Mouse (Mus musculus) embryonic facial prominence, embryonic 15.5 days (tissue): ENCODE measurements around the gene Phgr1. TPM values are rescaled to one million over a fixed set of nuclear protein-coding genes. Genes with fewer than 3 reads are reported as not detected.

Experiments
- ATAC-seq: fragments of 200-750 bp; cut with Nextera tagmentation; 2 replicates; pipeline ENCODE4 v1.8.0; 2017; ENCODE audit warnings: low read depth, moderate TSS enrichment; ENCODE audit not compliant: insufficient number of reproducible peaks, low FRiP score, low TSS enrichment
- H3K27ac ChIP-seq: fragments of 300-500 bp; sonication (generic); replicated peaks from 2 replicates; pipeline ENCODE4 v1.5.1; 2015; ENCODE audit warnings: mild to moderate bottlenecking, inconsistent platforms
- H3K27me3 ChIP-seq: fragments of 300-500 bp; sonication (generic); 2 replicates; pipeline ENCODE4 v1.6.1; 2015; ENCODE audit warnings: inconsistent platforms
- H3K36me3 ChIP-seq: fragments of 300-500 bp; sonication (generic); 2 replicates; pipeline ENCODE4 v1.6.1; 2015; ENCODE audit warnings: mild to moderate bottlenecking, inconsistent platforms
- H3K4me1 ChIP-seq: fragments of 300-500 bp; sonication (generic); 2 replicates; pipeline ENCODE4 v1.6.1; 2015; ENCODE audit warnings: inconsistent platforms
- H3K4me2 ChIP-seq: fragments of 300-500 bp; sonication (generic); replicated peaks from 2 replicates; pipeline ENCODE4 v1.6.1; 2015; ENCODE audit warnings: mild to moderate bottlenecking, inconsistent platforms
- H3K4me3 ChIP-seq: fragments of 300-500 bp; sonication (generic); replicated peaks from 2 replicates; pipeline ENCODE4 v1.5.1; 2015; ENCODE audit warnings: mild to moderate bottlenecking, inconsistent platforms
- H3K9ac ChIP-seq: fragments of 300-500 bp; sonication (generic); 2 replicates; pipeline ENCODE4 v1.6.1; 2015; ENCODE audit warnings: inconsistent platforms
- H3K9me3 ChIP-seq: fragments of 300-500 bp; sonication (generic); replicated peaks from 2 replicates; pipeline ENCODE4 v1.6.1; 2016; ENCODE audit warnings: inconsistent platforms
- whole genome bisulfite sequencing: fragments of 180-500 bp; shearing (Covaris S2); methylation state at CpG from one replicate; pipeline ENCODE4 v1.1.7; 2015; 5-methylcytosine and 5-hydroxymethylcytosine counted together
- polyA plus RNA-seq: library from polyadenylated mRNA; unstranded; fragments of >200 nt; fragmentation: Nextera tagmentation; extraction: Ambion mirVana; gene quantifications from 2 replicates; pipeline ENCODE4 v1.2.1, GENCODE M21; 2015

The Phgr1 gene
- 1.7 and 4.2 TPM in 2 replicates for polyA plus RNA-seq

DNA sequence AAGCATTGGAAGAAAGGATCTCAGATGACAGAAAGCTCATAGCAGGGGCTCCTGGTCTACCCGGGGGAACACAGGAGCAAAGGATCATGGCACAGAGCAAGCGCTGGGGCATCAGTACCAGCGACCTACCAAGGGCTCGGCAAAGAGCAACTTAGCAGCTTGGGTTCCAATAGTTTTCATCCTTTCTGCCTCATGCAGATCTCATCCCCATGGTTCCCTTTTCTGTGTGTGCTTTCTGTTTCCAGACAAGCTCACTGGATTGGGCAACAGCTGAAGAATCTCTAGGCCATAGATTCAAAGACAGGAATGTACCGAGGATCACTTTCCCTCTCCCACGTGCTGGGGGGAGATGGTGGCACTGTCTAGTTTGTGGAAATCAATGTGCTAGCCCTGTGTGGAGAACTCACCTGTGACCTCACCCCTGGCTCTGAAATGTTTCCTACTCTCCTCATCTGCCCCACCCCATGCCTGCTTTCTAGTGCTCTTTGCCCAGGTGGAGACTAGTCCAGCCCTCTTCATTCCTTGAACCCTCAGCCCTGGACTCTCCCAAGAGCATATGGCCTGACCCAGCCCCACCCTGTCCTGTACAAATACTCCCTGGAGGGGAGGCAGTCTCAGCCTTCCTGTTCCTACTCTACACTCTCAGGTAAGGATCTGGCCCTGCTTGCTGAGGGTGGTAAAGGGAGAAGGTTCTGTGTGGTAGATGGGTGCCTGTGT is at the start of gene Phgr1:
Gene Phgr1 (plus strand): TSS at position 612 of the 717 bp plus-strand sequence.
- 74% methylated on average over 6 of the region's 6 CpGs for WGBS
- Histone ChIP-seq H3K27me3 (no peaks in the 10 kb centered on the region; the same call in 1 of the 2 replicates), H3K4me1 (0 out of 2 replicates have a peak, but pooled peaks cover 5% of the 10 kb centered on the region), H3K4me2 (no peak within 1 kb of the TSS), H3K27ac (no peak within 1 kb of the TSS), H3K4me3 (no peak within 1 kb of the TSS), H3K9me3 (no peaks in the 10 kb centered on the region), H3K36me3 (no peaks in the 10 kb centered on the region), H3K9ac (no peak within 1 kb of the TSS)
- no peak for ATAC-seq

DNA sequence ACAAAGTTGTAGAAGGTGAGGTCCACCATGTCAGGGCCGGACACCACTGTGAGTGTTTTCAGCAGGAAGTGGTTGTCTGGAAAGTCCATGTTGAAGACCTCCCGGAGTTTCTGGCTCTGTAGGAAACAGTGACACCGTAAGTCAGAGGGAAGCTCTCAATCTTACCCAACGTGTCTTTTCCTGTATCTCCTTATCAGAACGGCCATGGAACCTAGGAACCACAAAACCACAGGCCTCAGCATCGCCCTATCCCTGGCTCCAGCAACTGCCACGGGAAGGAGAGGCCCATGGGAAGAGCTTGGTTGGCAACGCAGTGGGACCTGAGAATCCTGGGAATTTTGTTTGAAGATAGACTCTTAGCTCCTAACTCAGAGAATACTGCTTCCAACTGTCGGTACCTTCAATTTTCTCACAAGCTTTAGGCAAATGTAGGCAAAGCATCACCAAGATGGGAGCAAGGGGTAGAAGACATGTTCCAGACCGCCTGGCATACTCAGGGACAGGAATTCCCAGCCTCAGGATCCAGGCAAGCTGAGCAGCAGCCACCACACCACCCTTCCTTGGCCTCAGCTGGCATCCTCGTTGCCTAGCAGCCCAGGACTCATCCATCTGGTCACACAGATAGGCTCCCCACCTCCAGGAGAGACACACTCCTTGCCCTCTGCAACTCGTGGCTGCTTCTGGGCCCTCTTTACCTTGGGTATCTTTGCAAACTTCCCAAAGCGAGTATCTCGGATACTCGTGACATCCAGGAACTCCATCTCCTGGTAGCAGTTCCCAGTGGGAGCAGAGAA is 48.7 kb upstream of the Phgr1 start:
- WGBS = 80% methylated on average over 15 of the region's 15 CpGs
- H3K4me3 ChIP-seq = no peak overlapping the region
- no peak overlapping the region for H3K27ac ChIP-seq
- no peak overlapping the region for H3K4me2 ChIP-seq
- no peak for ATAC-seq
- no peaks in the 10 kb centered on the region for H3K36me3 ChIP-seq
- no peak overlapping the region for H3K9ac ChIP-seq
- peaks cover 13% of the 10 kb centered on the region; the same call in 1 of the 2 replicates for H3K27me3 ChIP-seq
- H3K9me3 ChIP-seq = no peaks in the 10 kb centered on the region
- peaks cover 16% of the 10 kb centered on the region; the same call in 1 of the 2 replicates for H3K4me1 ChIP-seq

DNA sequence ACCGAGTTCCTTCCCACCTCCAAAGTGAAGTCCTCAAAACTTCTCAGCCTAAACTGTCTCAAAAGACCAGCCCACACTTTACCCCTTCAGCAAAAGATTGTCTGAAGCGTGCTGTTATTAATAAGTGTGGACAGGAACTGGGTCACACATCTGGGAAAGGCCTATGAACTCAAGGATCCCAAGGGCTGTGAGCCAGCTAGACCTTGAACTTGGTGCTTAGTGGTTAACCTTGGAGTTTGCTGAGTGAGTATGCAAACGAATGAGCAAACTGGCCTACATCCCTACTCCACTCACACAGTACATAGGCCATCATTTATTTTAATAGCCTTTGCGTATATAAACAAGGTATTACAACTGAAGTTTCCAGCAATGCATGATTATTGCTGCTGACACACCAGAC is 47.1 kb upstream of the Phgr1 start:
- H3K27me3 ChIP-seq = peaks cover 11% of the 10 kb centered on the region; the same call in 1 of the 2 replicates
- H3K4me1 ChIP-seq = peaks cover 32% of the 10 kb centered on the region
- WGBS = 81% methylated on average over 4 of the region's 4 CpGs
- no peak overlapping the region for H3K27ac ChIP-seq
- no peaks in the 10 kb centered on the region for H3K36me3 ChIP-seq
- no peak overlapping the region for H3K4me3 ChIP-seq
- H3K9ac ChIP-seq = no peak overlapping the region
- H3K4me2 ChIP-seq = no peak overlapping the region
- ATAC-seq = no peak
- H3K9me3 ChIP-seq = no peaks in the 10 kb centered on the region

DNA sequence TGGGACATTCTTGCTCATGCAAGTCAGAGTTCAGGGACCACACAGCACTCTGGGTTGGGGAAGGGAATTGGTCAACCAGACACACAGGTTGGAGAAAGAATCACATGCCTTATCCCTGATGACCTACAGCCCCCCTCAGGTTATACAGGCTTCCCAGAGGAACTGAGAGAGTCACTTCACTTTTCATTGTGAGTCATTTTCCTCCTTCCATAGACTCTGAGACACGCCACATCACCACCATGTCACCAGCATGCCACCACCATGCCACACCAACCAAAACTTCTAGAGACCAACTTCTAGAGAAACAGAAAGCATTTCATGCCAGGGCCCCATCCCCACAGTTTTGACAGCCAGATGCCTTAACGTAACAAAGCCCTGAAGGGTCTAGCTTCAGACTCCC is 45.7 kb upstream of the Phgr1 start:
- no peak overlapping the region for H3K27ac ChIP-seq
- H3K27me3 ChIP-seq = peaks cover 16% of the 10 kb centered on the region; the same call in 1 of the 2 replicates
- no peaks in the 10 kb centered on the region for H3K9me3 ChIP-seq
- 83% methylated on average over 2 of the region's 2 CpGs for WGBS
- H3K36me3 ChIP-seq = no peaks in the 10 kb centered on the region
- no peak for ATAC-seq
- H3K9ac ChIP-seq = no peak overlapping the region
- no peak overlapping the region for H3K4me3 ChIP-seq
- H3K4me1 ChIP-seq = peaks cover 32% of the 10 kb centered on the region
- no peak overlapping the region for H3K4me2 ChIP-seq

- no peak overlapping the region for H3K9ac ChIP-seq
- 19% methylated on average over 9 of the region's 9 CpGs for WGBS
Observed at GRCm38 (mm10) chr2:118727911-118728310, 44.7 kb upstream of the Phgr1 start.

DNA sequence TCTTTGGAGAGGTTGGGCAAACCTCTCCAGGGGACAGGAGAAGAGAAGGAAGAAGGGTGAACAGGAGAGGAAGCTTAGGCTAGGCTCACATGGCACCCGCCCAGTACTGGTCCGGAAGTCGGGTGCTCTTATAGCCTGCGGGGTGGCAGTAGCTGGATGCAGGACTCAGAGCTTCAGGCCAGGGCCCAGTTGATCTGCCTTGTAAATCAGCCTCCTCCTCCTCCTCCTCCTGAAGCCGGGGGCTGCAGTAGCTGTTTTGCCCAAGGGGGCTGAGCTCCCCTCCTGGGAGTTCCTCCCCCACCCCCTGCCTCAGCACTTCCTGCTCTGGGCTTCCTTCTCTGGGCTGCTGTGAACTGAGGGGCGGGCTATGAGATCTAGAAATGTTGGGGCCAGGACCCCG is 44.2 kb upstream of the Phgr1 start, which contains the start of gene Plcb2:
Gene Plcb2 (minus strand): TSS at position 102 of the 400 bp plus-strand sequence.
- no peak within 1 kb of the TSS for H3K9ac ChIP-seq
- no peaks in the 10 kb centered on the region for H3K36me3 ChIP-seq
- H3K4me2 ChIP-seq = no peak within 1 kb of the TSS
- 10% methylated on average over 7 of the region's 7 CpGs for WGBS
- no peaks in the 10 kb centered on the region for H3K9me3 ChIP-seq
- no peak within 1 kb of the TSS for H3K4me3 ChIP-seq
- ATAC-seq = no peak
- no peak within 1 kb of the TSS for H3K27ac ChIP-seq
- peaks cover 26% of the 10 kb centered on the region for H3K4me1 ChIP-seq
- peaks cover 10% of the 10 kb centered on the region; the same call in 1 of the 2 replicates for H3K27me3 ChIP-seq

More at GRCm38 (mm10) chr2:118727911-118728310, 44.7 kb upstream of the Phgr1 start:
- H3K27ac ChIP-seq = no peak overlapping the region
- H3K27me3 ChIP-seq = peaks cover 12% of the 10 kb centered on the region; the same call in 1 of the 2 replicates
- H3K9me3 ChIP-seq = no peaks in the 10 kb centered on the region
- ATAC-seq = no peak
- H3K36me3 ChIP-seq = no peaks in the 10 kb centered on the region
- no peak overlapping the region for H3K4me2 ChIP-seq
- peaks cover 29% of the 10 kb centered on the region for H3K4me1 ChIP-seq
- H3K4me3 ChIP-seq = no peak overlapping the region

GRCm38 (mm10) chr2:118729194-118729593 is 43.4 kb upstream of the Phgr1 start:
- no peaks in the 10 kb centered on the region for H3K36me3 ChIP-seq
- no peak overlapping the region for H3K27ac ChIP-seq
- 47% methylated on average over 4 of the region's 4 CpGs for WGBS
- H3K27me3 ChIP-seq = peaks cover 5% of the 10 kb centered on the region; the same call in 1 of the 2 replicates
- no peak overlapping the region for H3K9ac ChIP-seq
- H3K9me3 ChIP-seq = no peaks in the 10 kb centered on the region
- H3K4me1 ChIP-seq = peaks cover 26% of the 10 kb centered on the region
- H3K4me3 ChIP-seq = no peak overlapping the region
- no peak for ATAC-seq
- no peak overlapping the region for H3K4me2 ChIP-seq

DNA sequence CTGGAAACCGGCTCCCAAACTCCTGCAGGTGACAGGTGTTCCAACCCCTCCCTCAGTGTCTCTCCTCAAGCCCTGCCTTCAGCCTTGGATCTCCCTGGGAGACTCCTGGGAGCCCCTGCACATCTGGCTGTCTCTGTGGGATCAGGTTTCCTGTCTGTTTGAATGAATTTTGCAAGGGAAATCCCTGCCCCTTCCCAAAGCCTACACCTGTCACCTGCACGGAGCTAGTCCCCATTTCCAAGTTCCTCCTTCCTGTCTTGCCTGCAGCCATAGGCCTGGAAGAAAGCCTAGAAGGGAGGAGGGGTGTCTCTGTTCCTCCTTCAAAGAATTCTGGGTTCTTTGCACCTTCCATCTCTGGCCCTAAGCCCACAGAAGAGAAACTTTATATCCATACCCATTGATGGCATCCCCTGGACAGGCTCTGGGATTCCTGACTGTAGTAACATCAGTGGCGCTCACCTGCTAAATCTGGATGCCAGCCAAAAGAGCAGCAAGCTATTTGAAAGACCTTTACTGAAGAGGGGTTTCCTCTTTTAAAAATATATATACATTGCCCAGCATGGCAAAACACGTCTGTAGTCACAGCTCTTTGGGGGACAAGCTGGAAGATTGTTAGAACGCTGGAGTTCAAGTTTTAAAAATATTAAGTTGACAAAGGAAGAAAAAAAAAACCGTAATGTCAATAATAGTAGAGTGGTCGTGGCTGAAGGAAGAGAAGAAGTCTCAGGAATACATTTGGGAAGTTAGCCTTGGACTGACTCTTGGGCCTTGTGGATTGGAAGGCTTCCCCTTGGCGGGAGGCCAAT is 42.5 kb upstream of the Phgr1 start:
- Histone ChIP-seq H3K27me3 (peaks cover 5% of the 10 kb centered on the region; the same call in 1 of the 2 replicates), H3K4me2 (no peak overlapping the region), H3K9me3 (no peaks in the 10 kb centered on the region), H3K27ac (no peak overlapping the region), H3K9ac (no peak overlapping the region), H3K4me3 (no peak overlapping the region), H3K36me3 (no peaks in the 10 kb centered on the region), H3K4me1 (peaks cover 26% of the 10 kb centered on the region)
- ATAC-seq = no peak
- WGBS = 19% methylated on average over 8 of the region's 8 CpGs

DNA sequence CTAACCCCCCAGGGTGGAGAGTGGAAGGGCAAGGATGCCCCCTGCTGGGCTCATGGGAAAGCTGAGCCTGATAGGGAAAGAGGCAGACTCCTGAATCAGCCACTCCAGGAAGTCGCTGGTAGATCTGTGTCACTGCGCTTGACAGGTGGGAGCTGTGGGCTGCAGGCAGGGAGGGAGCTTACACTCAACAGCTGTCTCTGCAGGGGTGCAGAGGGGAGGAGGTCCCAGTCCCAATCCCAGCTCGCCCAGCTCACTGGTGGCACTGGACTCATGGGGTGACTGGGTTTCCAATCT is 42.0 kb upstream of the Phgr1 start:
- Histone ChIP-seq H3K27ac (no peak overlapping the region), H3K9me3 (no peaks in the 10 kb centered on the region), H3K4me3 (no peak overlapping the region), H3K9ac (no peak overlapping the region), H3K36me3 (no peaks in the 10 kb centered on the region), H3K4me2 (no peak overlapping the region), H3K27me3 (peaks cover 5% of the 10 kb centered on the region; the same call in 1 of the 2 replicates), H3K4me1 (peaks cover 26% of the 10 kb centered on the region)
- ATAC-seq = no peak
- WGBS = 4% methylated on average over 3 of the region's 3 CpGs

- Histone ChIP-seq H3K4me1 (peaks cover 26% of the 10 kb centered on the region), H3K9ac (no peak overlapping the region), H3K27ac (no peak overlapping the region), H3K4me2 (no peak overlapping the region), H3K9me3 (no peaks in the 10 kb centered on the region), H3K27me3 (peaks cover 5% of the 10 kb centered on the region; the same call in 1 of the 2 replicates), H3K4me3 (no peak overlapping the region), H3K36me3 (no peaks in the 10 kb centered on the region)
- ATAC-seq = no peak
- WGBS = 64% methylated on average over 5 of the region's 5 CpGs
Observed at GRCm38 (mm10) chr2:118731981-118732380, 40.6 kb upstream of the Phgr1 start.

DNA sequence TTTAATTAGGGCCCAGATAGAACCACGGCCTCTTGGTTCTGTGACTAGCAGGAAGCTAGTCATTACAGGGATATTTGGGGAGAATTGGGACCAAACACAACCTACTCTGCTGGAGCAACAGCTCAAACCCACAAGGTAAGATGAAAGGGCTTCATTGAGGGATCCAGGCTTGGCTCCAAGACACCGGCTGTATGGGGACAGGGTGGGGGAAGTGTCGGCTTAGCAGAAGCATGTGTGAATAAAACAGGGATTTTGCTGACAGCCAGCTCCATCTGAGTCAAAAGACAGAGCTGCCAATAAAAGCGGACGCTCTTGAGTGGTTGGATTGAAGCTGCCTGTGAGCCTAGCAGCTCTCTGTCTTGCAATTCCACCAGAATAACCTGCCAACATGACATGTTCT is 39.2 kb upstream of the Phgr1 start:
- H3K4me2 ChIP-seq = no peak overlapping the region
- 46% methylated on average over 5 of the region's 5 CpGs for WGBS
- H3K27ac ChIP-seq = no peak overlapping the region
- H3K4me1 ChIP-seq = peaks cover 21% of the 10 kb centered on the region
- H3K9me3 ChIP-seq = no peaks in the 10 kb centered on the region
- H3K27me3 ChIP-seq = peaks cover 5% of the 10 kb centered on the region; the same call in 1 of the 2 replicates
- H3K4me3 ChIP-seq = no peak overlapping the region
- no peak for ATAC-seq
- no peak overlapping the region for H3K9ac ChIP-seq
- no peaks in the 10 kb centered on the region for H3K36me3 ChIP-seq
